Comparison of ENCODE assay signal across 8 mouse cellular contexts in genomic region chr12:99305784-99306535, GRCm38 (mm10).
DNase-seq lines count a peak whose midpoint lies in the region; ATAC-seq and TF ChIP-seq lines count a peak whose summit lies in the region.

No protein-coding gene starts in this region.

- no peak for TF ChIP-seq CTCF in lung, postnatal 0 days (IDR thresholded peaks at IDR 0.05)

- H3K36me3 ChIP-seq in lung, postnatal 0 days (ENCODE audit: insufficient read depth, low read length) = no peaks in the 10 kb centered on the region
- no peaks in the 10 kb centered on the region; the same call in 1 of the 2 replicates for H3K36me3 ChIP-seq in forebrain, embryonic 10.5 days (replicated peaks)
- H3K36me3 ChIP-seq in neural tube, embryonic 14.5 days (ENCODE audit: control insufficient read depth, insufficient read depth, low read length) = no peaks in the 10 kb centered on the region

- no peak overlapping the region for H3K4me3 ChIP-seq in lung, postnatal 0 days (ENCODE audit: low read depth, low read length)
- no peak overlapping the region for H3K4me3 ChIP-seq in forebrain, embryonic 10.5 days
- H3K4me3 ChIP-seq in neural tube, embryonic 14.5 days (ENCODE audit: low read depth, low read length) = no peak overlapping the region

- peaks cover 8% of the 10 kb centered on the region; the same call in 1 of the 2 replicates for H3K4me1 ChIP-seq in lung, postnatal 0 days (ENCODE audit: insufficient read depth, low read depth, low read length)
- peaks cover 75% of the 10 kb centered on the region for H3K4me1 ChIP-seq in forebrain, embryonic 10.5 days
- peaks cover 34% of the 10 kb centered on the region for H3K4me1 ChIP-seq in neural tube, embryonic 14.5 days (ENCODE audit: control insufficient read depth, insufficient read depth, low read length)

- no peak for DNase-seq in lung, postnatal 0 days (ENCODE audit: low spot score)
- DNase-seq in lung, postnatal 14 days = no peak
- no peak for DNase-seq in forebrain, embryonic 10.5 days (ENCODE audit: extremely low spot score, low spot score)
- DNase-seq in heart, postnatal 4 days = peak; percentile 30
- DNase-seq in right cerebral cortex, postnatal 4 days = no peak
- no peak for DNase-seq in urinary bladder, postnatal 25 days (ENCODE audit: low spot score)
- no peak for DNase-seq in c-Kit-positive CD71-positive TER-119-positive erythroid progenitor cells, embryonic 14.5 days (ENCODE audit: low spot score)

- no peaks in the 10 kb centered on the region for H3K27me3 ChIP-seq in lung, postnatal 0 days (replicated peaks; ENCODE audit: insufficient read depth, low read length)
- H3K27me3 ChIP-seq in forebrain, embryonic 10.5 days (ENCODE audit: poor library complexity, severe bottlenecking) = no peaks in the 10 kb centered on the region
- no peaks in the 10 kb centered on the region for H3K27me3 ChIP-seq in neural tube, embryonic 14.5 days (ENCODE audit: control insufficient read depth, insufficient read depth, low read length)

- H3K9ac ChIP-seq in lung, postnatal 0 days (replicated peaks; ENCODE audit: low read depth) = no peak overlapping the region
- no peak overlapping the region for H3K9ac ChIP-seq in neural tube, embryonic 14.5 days (replicated peaks; ENCODE audit: low read depth, low read length)

- H3K9me3 ChIP-seq in lung, postnatal 0 days (ENCODE audit: low read length) = no peaks in the 10 kb centered on the region
- H3K9me3 ChIP-seq in forebrain, embryonic 10.5 days = no peaks in the 10 kb centered on the region
- H3K9me3 ChIP-seq in neural tube, embryonic 14.5 days (ENCODE audit: control insufficient read depth, low read length) = no peaks in the 10 kb centered on the region

- TF ChIP-seq EP300 in lung, postnatal 0 days (IDR thresholded peaks at IDR 0.05) = no peak

- no peak overlapping the region for H3K27ac ChIP-seq in lung, postnatal 0 days (ENCODE audit: low read length)
- H3K27ac ChIP-seq in forebrain, embryonic 10.5 days = peak overlapping the region; percentile 71
- peak overlapping the region; percentile 46 for H3K27ac ChIP-seq in neural tube, embryonic 14.5 days (ENCODE audit: low read depth, low read length)

- no peak overlapping the region for H3K4me2 ChIP-seq in lung, postnatal 0 days (replicated peaks; ENCODE audit: low read depth, low read length)
- no peak overlapping the region for H3K4me2 ChIP-seq in neural tube, embryonic 14.5 days (ENCODE audit: low read depth, low read length)

- ATAC-seq in lung, postnatal 0 days = peak; percentile 52; the same call in 1 of the 2 replicates
- peak; percentile 18; the same call in 1 of the 2 replicates for ATAC-seq in neural tube, embryonic 14.5 days (ENCODE audit: low read depth)

- 51% methylated on average over 14 of the region's 14 CpGs for WGBS in lung, postnatal 0 days
- WGBS in forebrain, embryonic 10.5 days = 64% methylated on average over 14 of the region's 14 CpGs
- WGBS in neural tube, embryonic 14.5 days = 60% methylated on average over 14 of the region's 14 CpGs
